Mouse (Mus musculus) spleen, postnatal 36 days (tissue): ENCODE results near the gene Stab2.

Experiments
- DNase-seq, 2 experiments: peaks; one replicate each; pipeline ENCODE4 v3.0.0; 2022; ENCODE audit warnings: low spot score in 2 of 2, mixed read lengths in 1 of 2

Gene Stab2

DNA sequence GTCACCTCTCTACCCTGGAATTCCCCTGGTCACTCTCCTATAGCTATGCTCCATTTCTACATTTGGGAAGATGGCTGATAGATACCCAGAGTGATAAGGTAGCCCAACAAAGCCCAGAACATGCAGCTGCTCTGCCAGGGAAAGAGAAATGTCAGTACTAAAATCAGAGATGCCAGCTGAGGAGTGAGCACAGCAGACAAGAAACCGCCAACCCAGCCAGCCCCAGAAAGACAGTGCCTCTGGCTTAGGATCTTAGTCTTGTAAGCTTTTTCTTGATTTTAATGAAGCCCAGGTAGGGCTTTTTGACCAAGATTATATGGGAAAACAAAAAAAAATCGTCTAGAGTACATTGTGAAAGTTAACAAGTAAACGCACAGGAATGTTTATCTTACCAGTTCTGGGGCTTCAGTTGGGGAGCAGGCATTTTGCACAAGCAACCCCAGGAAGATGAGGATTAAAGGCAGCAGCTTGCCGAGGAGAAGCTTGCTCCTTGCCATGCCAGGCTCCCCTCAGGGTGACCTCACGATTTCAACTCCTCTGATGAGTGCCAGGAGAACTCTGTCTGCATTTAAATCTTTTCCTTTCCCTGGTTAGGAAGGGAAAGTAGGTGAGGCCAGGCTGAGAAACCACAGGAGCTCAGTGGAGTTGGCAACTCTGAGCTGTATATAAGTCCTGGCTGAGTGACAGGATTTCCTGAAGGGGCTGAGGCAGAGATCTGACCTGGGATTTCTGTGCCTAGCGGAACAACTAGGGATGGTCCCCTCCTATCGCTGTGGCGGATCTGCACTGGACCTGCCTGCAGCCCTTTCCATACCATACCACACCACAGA is at the start of gene Stab2:
Gene Stab2 (minus strand): TSS at position 641 of the 830 bp plus-strand sequence.
- DNase-seq: no peak

DNA sequence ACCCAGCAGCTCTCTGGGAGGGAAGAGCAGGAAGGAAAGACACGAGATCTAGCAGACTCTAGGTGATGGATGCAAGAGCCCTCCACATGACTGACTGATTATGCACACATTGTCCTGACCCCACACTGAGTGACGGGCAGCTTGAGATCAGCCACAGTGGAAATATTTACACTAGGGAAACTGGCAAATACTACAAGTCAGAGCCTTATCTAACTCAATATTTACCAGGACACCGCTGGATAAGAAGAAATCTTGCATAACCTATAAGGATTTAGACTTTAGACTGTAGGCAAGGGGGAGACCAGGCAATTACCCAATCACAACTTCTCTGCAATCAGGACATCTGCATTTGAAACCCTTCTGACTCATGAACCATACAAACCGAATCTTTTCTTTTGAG is 43.9 kb upstream of the Stab2 start:
- DNase-seq: no peak

- no peak for DNase-seq
Observed at GRCm38 (mm10) chr10:87049179-87049578, 41.4 kb upstream of the Stab2 start.

- no peak for DNase-seq
Observed at GRCm38 (mm10) chr10:87046931-87047468, 39.2 kb upstream of the Stab2 start.

GRCm38 (mm10) chr10:87046469-87046868 is 38.6 kb upstream of the Stab2 start:
- no peak for DNase-seq

DNA sequence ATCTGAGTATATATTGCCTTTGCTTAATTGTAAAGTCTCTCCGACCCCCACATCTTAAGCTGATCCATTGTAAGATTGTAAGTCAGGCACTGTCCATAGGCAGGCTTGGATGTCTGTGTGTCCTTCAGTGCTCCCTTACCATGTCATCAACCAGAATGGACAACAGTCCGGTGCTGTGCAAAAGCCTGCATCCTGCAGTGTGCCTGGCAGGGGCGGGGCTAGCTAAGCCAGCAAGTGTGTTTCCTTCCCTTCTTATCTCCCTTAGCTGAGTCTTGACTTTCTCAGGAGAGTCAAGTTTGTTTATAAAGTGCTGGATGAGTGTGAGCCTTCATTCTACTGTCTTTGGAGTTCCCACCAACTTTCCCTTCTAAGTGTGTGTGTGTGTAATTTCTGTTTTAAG is 37.4 kb upstream of the Stab2 start:
- DNase-seq: no peak

DNA sequence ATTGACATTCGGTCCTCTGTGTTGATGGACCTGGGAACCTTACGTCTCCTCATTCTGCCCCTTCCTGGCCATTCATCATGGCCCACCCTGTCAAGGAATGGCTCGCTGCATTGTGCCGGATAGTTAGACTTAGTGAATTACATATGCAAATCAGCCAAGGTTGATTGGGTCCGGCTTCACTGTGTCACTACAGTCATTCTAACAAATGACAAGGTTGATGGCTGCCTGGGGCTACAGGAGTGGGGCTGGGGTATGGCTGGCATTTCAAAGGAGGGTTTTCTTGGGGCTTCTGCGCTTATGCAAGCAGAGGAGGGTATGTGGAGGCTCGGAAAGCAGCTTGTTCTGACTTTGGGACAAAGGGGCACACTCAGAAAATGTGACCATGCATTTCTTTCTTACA is 33.4 kb upstream of the Stab2 start:
- no peak for DNase-seq

- DNase-seq: no peak
Observed at GRCm38 (mm10) chr10:87039800-87040199, 32.0 kb upstream of the Stab2 start.

DNA sequence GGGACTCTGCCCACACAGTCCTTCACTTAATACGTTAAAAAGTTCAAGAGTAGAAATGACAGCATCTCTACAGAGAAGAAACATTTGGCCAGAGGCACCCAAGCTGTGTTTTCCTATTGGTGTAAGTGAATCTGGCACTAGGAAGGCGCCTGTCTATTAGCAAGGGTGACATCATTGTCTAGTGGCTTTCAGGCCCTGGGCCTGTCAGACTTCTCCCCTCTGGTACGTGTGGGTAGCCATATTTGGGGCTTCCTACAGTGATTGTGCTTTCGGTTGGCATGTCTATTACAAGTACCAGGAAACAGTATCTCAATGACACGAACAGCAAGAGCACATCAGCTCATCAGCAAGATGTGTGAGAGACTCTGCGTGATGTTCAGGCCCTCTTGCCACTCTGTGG is 31.5 kb upstream of the Stab2 start:
- DNase-seq: no peak

DNA sequence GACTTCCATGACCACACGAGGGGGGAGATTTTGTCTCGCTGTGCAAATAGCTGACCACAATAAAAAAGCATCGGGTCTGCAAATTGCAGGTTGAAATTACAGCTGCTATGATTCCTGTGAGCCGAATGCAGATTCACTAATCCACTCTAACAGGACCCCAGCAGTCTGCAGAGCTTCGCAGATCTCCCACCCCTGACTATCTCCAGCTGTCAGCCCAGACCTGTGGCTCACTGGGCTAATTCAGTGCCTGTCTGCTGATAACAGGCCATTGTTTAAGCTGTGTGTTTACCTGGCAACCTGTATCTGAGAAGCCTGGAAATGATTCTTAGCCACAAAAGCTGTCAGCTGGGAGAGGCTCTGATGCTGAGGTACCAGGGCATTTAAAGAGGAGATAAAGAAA is 29.2 kb upstream of the Stab2 start:
- DNase-seq: no peak

GRCm38 (mm10) chr10:87036271-87036703 is 28.5 kb upstream of the Stab2 start:
- no peak for DNase-seq

- no peak for DNase-seq
Observed at GRCm38 (mm10) chr10:87035866-87036265, 28.0 kb upstream of the Stab2 start.

DNA sequence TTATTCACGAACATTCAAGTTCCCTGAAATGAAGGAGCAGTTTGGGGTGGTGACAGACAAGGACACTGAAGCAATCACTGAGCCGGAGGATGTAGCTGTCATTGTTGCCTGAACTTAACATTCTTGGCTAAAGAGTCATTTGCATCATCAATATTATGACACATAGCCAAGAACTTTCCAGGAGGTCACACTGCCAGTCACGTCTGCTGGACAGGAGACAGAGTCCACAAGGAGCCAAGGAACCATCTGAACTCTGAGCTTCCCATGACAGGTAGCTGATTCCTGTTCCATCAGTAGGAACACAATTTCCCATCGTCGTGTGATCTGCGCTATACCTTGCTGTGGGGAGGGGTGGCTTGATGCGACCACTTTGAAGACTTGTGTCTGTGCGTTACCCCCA is 24.9 kb upstream of the Stab2 start:
- DNase-seq: no peak

GRCm38 (mm10) chr10:87024884-87025283 is 17.1 kb upstream of the Stab2 start:
- DNase-seq: peak; percentile 60 to 66

GRCm38 (mm10) chr10:87020711-87021110 is 12.9 kb upstream of the Stab2 start:
- DNase-seq: peak in 1 of 2 experiments; percentile 26

DNA sequence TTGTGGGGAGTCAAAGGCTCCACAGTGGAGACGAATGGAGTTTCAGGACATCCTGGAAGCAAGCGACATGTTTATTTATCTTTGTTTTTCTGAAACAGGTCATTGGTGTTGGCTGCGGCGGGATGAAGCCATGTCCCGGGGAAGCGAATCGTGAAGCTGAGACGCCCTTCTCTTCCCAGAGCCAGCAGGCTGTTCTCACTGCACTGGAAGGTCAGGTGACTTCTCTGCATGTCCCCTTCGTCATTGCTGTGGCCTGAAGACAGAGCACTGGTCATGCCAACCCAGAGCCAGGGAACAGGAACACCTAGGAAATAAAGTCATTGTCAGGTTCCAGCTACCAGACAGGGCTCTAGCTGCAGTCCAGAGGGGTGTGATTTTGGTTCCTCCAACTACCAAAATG is 11.1 kb upstream of the Stab2 start:
- no peak for DNase-seq

- DNase-seq: no peak
Observed at GRCm38 (mm10) chr10:87016151-87016692, 8.4 kb upstream of the Stab2 start.

DNA sequence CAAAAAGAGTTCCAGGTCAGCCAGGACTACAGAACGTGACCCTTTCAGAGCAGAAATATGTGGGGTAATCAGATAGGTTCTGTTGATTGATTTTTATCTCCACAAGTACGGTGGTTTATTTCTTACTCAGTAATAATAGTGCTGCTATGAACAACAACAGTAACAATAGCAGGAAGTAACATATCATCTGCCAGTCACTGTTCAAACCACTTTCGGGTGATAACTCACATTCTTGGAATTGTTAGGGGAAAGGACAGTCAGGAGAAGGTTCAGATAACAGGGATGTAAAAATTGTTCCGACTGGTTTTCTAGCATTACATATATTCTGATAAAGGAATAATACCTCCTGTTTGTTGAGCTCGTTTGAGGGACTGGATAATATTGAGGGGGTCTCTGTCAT is 7.6 kb upstream of the Stab2 start:
- no peak for DNase-seq

DNA sequence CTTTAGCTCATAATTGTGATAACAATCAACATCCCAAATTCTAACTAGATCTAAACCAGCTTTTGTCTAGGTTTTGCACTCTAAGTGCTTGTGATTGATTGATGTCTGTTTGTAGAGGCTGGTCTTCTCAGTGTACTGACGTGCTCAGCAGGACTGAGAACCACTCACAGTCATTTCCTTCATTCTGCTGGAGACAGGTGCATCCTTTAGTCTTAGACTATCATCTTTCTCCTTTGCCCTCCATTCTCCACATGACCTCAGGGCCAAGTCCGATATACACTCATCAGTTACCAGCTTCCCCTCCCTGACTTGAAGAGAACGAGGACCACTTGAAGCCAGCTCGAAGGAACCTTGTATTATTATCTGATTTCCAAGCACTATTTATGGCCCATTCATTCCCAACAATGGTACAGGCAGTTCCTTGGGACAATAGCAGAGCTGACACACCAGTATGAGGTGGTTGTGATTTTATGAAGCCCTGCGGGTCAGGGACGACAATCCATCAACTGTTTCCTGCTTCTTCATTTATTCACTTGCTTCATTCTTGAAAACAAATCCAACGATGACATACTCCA is 6.7 kb upstream of the Stab2 start:
- no peak for DNase-seq

GRCm38 (mm10) chr10:87012087-87012486 is 4.3 kb upstream of the Stab2 start:
- no peak for DNase-seq

- DNase-seq: no peak
Observed at GRCm38 (mm10) chr10:87008215-87008499, 332 bp upstream of the Stab2 start.

DNA sequence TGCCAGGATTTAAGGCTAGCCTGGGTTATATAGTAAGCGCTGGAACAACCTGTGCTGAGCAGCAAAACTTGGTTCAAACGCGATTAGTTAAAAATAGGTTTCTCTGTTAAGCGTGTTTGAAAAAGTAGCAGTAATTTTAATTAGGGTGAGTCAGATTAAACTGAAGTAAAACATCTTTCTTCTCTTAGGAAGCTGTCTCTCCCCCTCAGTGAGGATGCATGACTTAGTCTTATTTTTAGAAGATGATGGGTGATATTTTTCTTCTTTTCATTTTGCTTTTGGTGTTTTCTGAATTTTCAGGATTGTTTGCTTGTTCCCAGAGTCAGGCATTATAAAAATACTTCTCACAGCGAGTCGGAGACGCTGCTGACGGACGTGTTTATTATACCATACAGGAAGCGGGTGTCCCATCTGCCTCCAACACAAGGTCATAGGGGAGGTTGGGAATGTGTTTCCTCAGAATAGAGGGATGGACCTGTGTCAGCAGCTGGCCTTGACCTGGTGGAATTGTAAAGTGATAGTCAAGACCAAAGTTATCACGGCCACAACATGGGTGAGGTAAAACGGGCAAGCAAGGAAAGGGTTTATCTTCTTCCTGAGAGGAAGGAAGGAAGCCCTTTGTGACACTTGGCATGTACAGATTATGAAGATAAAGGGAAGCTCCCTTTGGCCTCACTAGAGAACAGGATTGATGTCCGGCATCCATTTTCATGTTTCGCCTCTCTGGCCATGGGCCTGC is 15.4 kb downstream of the Stab2 start:
- DNase-seq: peak in 1 of 2 experiments; percentile 5
